Mouse (Mus musculus) liver, embryonic 11.5 days (tissue): Measurements from ENCODE around the gene 1520401A03Rik. TPM values are rescaled to one million over a fixed set of nuclear protein-coding genes. Genes with fewer than 3 reads are reported as not detected.

Source experiments
- ATAC-seq: fragments of 200-750 bp; cut with Nextera tagmentation; replicated peaks from 2 replicates; pipeline ENCODE4 v1.8.0; 2017; ENCODE audit warnings: moderate number of reproducible peaks, mild to moderate bottlenecking, moderate TSS enrichment, moderate library complexity; ENCODE audit not compliant: low FRiP score
- DNase-seq: peaks from one replicate; pipeline ENCODE4 v3.0.0-alpha.2; 2017; ENCODE audit warnings: low spot score
- H3K27ac ChIP-seq: fragments of 300-500 bp; sonication (generic); 2 replicates; pipeline ENCODE4 v1.5.1; 2014; ENCODE audit warnings: mild to moderate bottlenecking, low read depth, low read length, control low read depth
- H3K27me3 ChIP-seq: fragments of 300-500 bp; sonication (generic); replicated peaks from 2 replicates; pipeline ENCODE4 v1.6.1; 2014; ENCODE audit warnings: low read length, mixed read lengths; ENCODE audit not compliant: control insufficient read depth, insufficient read depth
- H3K36me3 ChIP-seq: fragments of 300-500 bp; sonication (generic); 2 replicates; pipeline ENCODE4 v1.6.1; 2014; ENCODE audit warnings: mild to moderate bottlenecking, low read length, moderate library complexity, mixed read lengths; ENCODE audit not compliant: control insufficient read depth, insufficient read depth
- H3K4me1 ChIP-seq: fragments of 300-500 bp; sonication (generic); replicated peaks from 2 replicates; pipeline ENCODE4 v1.6.1; 2014; ENCODE audit warnings: low read length, mixed read lengths; ENCODE audit not compliant: control insufficient read depth, insufficient read depth
- H3K4me2 ChIP-seq: fragments of 300-500 bp; sonication (generic); 2 replicates; pipeline ENCODE4 v1.6.1; 2014; ENCODE audit warnings: mild to moderate bottlenecking, control low read depth, moderate library complexity
- H3K4me3 ChIP-seq: fragments of 300-500 bp; sonication (generic); 2 replicates; pipeline ENCODE4 v1.5.1; 2014; ENCODE audit warnings: low read depth, low read length, control low read depth
- H3K9ac ChIP-seq: fragments of 300-500 bp; sonication (generic); 2 replicates; pipeline ENCODE4 v1.6.1; 2014; ENCODE audit warnings: low read depth, low read length, control low read depth
- H3K9me3 ChIP-seq: fragments of 300-500 bp; sonication (generic); 2 replicates; pipeline ENCODE4 v1.6.1; 2016; ENCODE audit warnings: low read length, inconsistent platforms, mixed read lengths; ENCODE audit not compliant: control insufficient read depth
- WGBS: fragments of 180-500 bp; shearing (Covaris S2); extraction: QIAGEN DNeasy Blood & Tissue Kit; methylation state at CpG from one replicate; pipeline ENCODE4 v1.1.7; 2014; 5-methylcytosine and 5-hydroxymethylcytosine counted together
- polyA plus RNA-seq: library from polyadenylated mRNA; unstranded; fragments of >200 nt; fragmentation: Nextera tagmentation; extraction: Ambion mirVana; gene quantifications from 2 replicates; pipeline ENCODE4 v1.2.1, GENCODE M21; 2014

The 1520401A03Rik gene
- polyA plus RNA-seq, 1 experiment from 2014 or later = 0.11 TPM

DNA sequence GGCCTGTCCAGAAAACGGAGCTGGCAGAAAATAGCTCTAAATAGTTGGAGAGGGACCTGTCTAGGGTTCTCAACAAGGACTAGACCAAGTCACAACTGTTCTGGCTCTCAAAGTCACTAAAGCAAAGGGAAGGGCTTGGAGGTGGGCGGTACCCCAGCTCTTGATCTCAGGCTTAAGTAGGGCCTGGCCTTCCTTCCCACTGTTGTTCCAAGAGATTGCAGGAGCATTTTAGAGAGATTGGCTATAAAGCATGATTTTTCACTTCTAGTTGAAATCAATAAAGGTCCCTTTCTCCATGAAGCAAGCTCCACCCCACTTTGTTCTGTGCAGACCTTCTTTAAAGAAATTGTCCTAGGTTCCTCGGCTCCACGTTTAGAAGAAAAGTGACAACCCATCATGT is 2.9 kb upstream of the 1520401A03Rik start:
- H3K27ac ChIP-seq = peak overlapping the region; percentile 93
- no peaks in the 10 kb centered on the region for H3K9me3 ChIP-seq
- peak overlapping the region; percentile 96 for H3K9ac ChIP-seq
- no peaks in the 10 kb centered on the region for H3K27me3 ChIP-seq
- 64% methylated on average over 4 of the region's 4 CpGs for WGBS
- DNase-seq = no peak
- ATAC-seq = no peak
- no peaks in the 10 kb centered on the region for H3K36me3 ChIP-seq
- H3K4me3 ChIP-seq = peak overlapping the region; percentile 86
- peak overlapping the region; percentile 75 for H3K4me2 ChIP-seq
- H3K4me1 ChIP-seq = peaks cover 12% of the 10 kb centered on the region; the same call in 1 of the 2 replicates

GRCm38 (mm10) chr17:23721886-23722285 is 697 bp downstream of the 1520401A03Rik start:
- no peak for DNase-seq
- WGBS = 85% methylated on average over 2 of the region's 2 CpGs
- no peaks in the 10 kb centered on the region for H3K27me3 ChIP-seq

DNA sequence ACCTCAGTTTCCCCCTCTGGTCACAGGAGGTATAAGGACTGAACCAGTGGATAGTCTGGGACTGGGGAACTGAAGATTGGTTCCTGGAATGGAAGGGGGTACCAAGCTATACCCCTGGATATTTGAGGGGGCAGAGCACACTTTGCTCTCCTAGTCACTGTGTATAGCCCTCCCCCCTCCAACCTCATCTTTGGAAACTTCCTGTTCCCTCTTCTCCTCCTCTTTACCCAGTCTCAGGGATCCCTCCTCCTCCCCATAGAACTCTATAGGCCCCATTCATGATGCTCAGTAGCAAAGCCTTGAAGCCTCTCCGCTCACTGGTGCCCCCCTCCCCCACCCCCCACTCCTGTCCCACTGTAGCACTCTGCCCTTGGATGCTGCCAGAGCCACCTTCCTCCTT is 3.1 kb downstream of the 1520401A03Rik start:
- Histone ChIP-seq H3K9me3 (no peaks in the 10 kb centered on the region), H3K36me3 (no peaks in the 10 kb centered on the region), H3K4me1 (no peaks in the 10 kb centered on the region), H3K27ac (no peak overlapping the region), H3K4me3 (no peak overlapping the region), H3K9ac (no peak overlapping the region), H3K27me3 (no peaks in the 10 kb centered on the region), H3K4me2 (no peak overlapping the region)
- DNase-seq = no peak
- ATAC-seq = 0 out of 2 replicates have a peak, but pooled peaks have one; percentile 11
- 25% methylated on average over 1 of the region's 1 CpGs for WGBS

More at GRCm38 (mm10) chr17:23721886-23722285, 697 bp downstream of the 1520401A03Rik start:
- no peaks in the 10 kb centered on the region for H3K9me3 ChIP-seq
- no peak overlapping the region for H3K27ac ChIP-seq
- no peak overlapping the region for H3K4me3 ChIP-seq
- H3K4me2 ChIP-seq = no peak overlapping the region
- no peak for ATAC-seq
- H3K36me3 ChIP-seq = no peaks in the 10 kb centered on the region
- no peak overlapping the region for H3K9ac ChIP-seq
- peaks cover 5% of the 10 kb centered on the region; the same call in 1 of the 2 replicates for H3K4me1 ChIP-seq

DNA sequence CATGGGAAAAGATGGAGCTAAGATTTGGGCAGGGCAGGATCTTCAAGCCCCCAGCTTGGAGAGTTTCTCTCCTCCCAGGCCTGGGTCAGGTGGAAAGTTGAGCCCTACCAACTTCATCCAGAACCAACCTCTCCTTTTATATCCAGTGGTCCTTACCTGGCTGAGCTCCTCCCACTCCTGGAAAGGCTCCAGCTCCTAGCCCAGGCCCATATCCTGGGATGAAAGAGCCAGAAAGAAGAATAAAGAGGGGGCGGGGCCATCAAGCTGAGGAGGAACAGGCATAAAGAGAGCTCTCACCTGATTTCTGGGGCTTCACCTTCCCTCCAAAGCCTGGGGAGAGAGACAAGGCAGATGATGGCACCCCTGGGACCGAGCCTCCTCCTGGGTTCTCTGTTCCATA is 5.6 kb downstream of the 1520401A03Rik start:
- H3K27me3 ChIP-seq = no peaks in the 10 kb centered on the region
- H3K4me3 ChIP-seq = no peak overlapping the region
- H3K27ac ChIP-seq = no peak overlapping the region
- H3K9me3 ChIP-seq = no peaks in the 10 kb centered on the region
- DNase-seq (no peak), ATAC-seq (no peak)
- no peak overlapping the region for H3K4me2 ChIP-seq
- no peaks in the 10 kb centered on the region for H3K4me1 ChIP-seq
- no peaks in the 10 kb centered on the region for H3K36me3 ChIP-seq
- no peak overlapping the region for H3K9ac ChIP-seq
- 51% methylated on average over 2 of the region's 2 CpGs for WGBS

GRCm38 (mm10) chr17:23706212-23706611 is 16.4 kb downstream of the 1520401A03Rik start:
- H3K4me3 ChIP-seq = no peak overlapping the region
- H3K9me3 ChIP-seq = no peaks in the 10 kb centered on the region
- ATAC-seq = peak; percentile 60; the same call in 1 of the 2 replicates
- H3K4me2 ChIP-seq = no peak overlapping the region
- no peak overlapping the region for H3K9ac ChIP-seq
- H3K4me1 ChIP-seq = no peaks in the 10 kb centered on the region
- H3K27me3 ChIP-seq = peaks cover 4% of the 10 kb centered on the region
- DNase-seq = peak; percentile 71
- 0% methylated on average over 3 of the region's 3 CpGs for WGBS
- no peak overlapping the region for H3K27ac ChIP-seq
- H3K36me3 ChIP-seq = no peaks in the 10 kb centered on the region

GRCm38 (mm10) chr17:23705525-23706104 is 17.0 kb downstream of the 1520401A03Rik start:
- H3K4me3 ChIP-seq = no peak overlapping the region
- no peak overlapping the region for H3K4me2 ChIP-seq
- H3K27me3 ChIP-seq = peaks cover 10% of the 10 kb centered on the region
- ATAC-seq = no peak
- DNase-seq = no peak
- no peaks in the 10 kb centered on the region for H3K4me1 ChIP-seq
- H3K9ac ChIP-seq = no peak overlapping the region
- WGBS = 70% methylated on average over 7 of the region's 7 CpGs
- no peak overlapping the region for H3K27ac ChIP-seq
- no peaks in the 10 kb centered on the region for H3K36me3 ChIP-seq
- H3K9me3 ChIP-seq = no peaks in the 10 kb centered on the region

DNA sequence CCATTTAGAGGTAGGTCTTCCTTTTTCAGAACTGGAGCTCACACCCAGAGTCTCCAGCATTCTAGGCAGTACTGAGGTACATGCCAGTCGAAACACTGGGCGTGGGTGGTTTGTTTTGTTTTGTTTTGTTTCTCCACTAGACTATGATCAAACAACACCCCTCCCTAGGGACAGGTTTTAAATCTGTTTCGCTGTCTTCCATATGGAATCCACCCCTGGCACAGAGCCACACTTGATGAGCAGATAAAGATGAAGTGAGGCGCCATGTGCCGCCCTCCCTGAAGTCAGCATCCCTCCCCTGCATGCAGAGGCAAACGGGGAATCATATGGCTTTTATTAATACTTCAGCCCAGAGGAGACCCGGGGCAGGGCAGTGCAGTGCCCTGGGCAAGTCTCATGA is 17.8 kb downstream of the 1520401A03Rik start:
- Histone ChIP-seq H3K27me3 (peaks cover 17% of the 10 kb centered on the region), H3K36me3 (no peaks in the 10 kb centered on the region), H3K4me2 (no peak overlapping the region), H3K9ac (no peak overlapping the region), H3K4me3 (no peak overlapping the region), H3K9me3 (no peaks in the 10 kb centered on the region), H3K27ac (no peak overlapping the region), H3K4me1 (no peaks in the 10 kb centered on the region)
- DNase-seq (no peak), ATAC-seq (no peak)
- 62% methylated on average over 7 of the region's 7 CpGs for WGBS

- Histone ChIP-seq H3K9ac (no peak overlapping the region), H3K4me1 (0 out of 2 replicates have a peak, but pooled peaks cover 3% of the 10 kb centered on the region), H3K4me2 (no peak overlapping the region), H3K9me3 (no peaks in the 10 kb centered on the region), H3K4me3 (no peak overlapping the region), H3K36me3 (no peaks in the 10 kb centered on the region), H3K27ac (no peak overlapping the region), H3K27me3 (peaks cover 32% of the 10 kb centered on the region)
- no peak for DNase-seq
- no peak for ATAC-seq
- WGBS = 80% methylated on average over 9 of the region's 9 CpGs
These were observed 19.3 kb downstream of the 1520401A03Rik start for GRCm38 (mm10) chr17:23703301-23703700.

DNA sequence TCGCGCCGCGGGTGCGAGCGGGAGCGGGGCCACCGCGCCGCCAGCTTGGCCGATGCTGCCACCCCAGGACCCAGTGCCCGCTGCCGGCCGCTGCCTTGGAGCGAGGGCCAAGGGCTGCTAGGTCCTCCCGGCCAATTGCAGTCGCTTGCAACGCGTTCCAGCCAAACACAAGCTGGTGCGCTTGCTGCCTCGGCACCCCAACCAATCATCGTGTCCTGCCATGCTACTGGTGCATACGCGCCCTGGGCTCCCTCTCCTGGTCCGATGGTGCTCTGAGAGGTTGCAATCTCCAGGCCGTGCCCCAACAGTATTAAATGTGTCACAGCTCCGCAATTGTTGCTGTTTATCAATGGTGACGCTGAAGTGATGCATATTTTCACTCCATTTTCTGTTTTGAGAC is 22.5 kb downstream of the 1520401A03Rik start:
- no peaks in the 10 kb centered on the region for H3K36me3 ChIP-seq
- no peak overlapping the region for H3K27ac ChIP-seq
- WGBS = 0% methylated on average over 16 of the region's 28 CpGs
- ATAC-seq = peak; percentile 93
- peaks cover 42% of the 10 kb centered on the region for H3K27me3 ChIP-seq
- peak overlapping the region; percentile 72 for H3K4me3 ChIP-seq
- H3K9ac ChIP-seq = no peak overlapping the region
- peak overlapping the region; percentile 98 for H3K4me2 ChIP-seq
- DNase-seq = peak; percentile 73
- H3K4me1 ChIP-seq = peaks cover 3% of the 10 kb centered on the region; the same call in 1 of the 2 replicates
- H3K9me3 ChIP-seq = no peaks in the 10 kb centered on the region
